Mouse (Mus musculus) cortical plate, adult 2 months (tissue): Measurements from ENCODE around the gene Fxn. TPM values are rescaled to one million over a fixed set of nuclear protein-coding genes. Genes with fewer than 3 reads are reported as not detected.

Experiments
- H3K27ac ChIP-seq: fragments of 200-500 bp; 2 replicates; pipeline ENCODE4 v1.5.1; 2012; ENCODE audit warnings: low read length, control low read depth, inconsistent platforms; ENCODE audit not compliant: insufficient read depth
- H3K4me1 ChIP-seq: fragments of 200-500 bp; 2 replicates; pipeline ENCODE4 v1.6.1; 2011; ENCODE audit warnings: low read length; ENCODE audit not compliant: control insufficient read depth, insufficient read depth
- H3K4me3 ChIP-seq: fragments of 200-500 bp; 2 replicates; pipeline ENCODE4 v1.5.1; 2011; ENCODE audit warnings: mild to moderate bottlenecking, low read length, control low read depth; ENCODE audit not compliant: insufficient read depth
- CTCF ChIP-seq: fragments of 200-500 bp; IDR thresholded peaks from 2 replicates; pipeline ENCODE4 v1.5.1; 2011; ENCODE audit warnings: mild to moderate bottlenecking, control low read depth, low read length; ENCODE audit not compliant: insufficient read depth; ENCODE audit errors: extremely low read depth
- POLR2A ChIP-seq: fragments of 200-500 bp; IDR thresholded peaks from 2 replicates; pipeline ENCODE4 v1.6.1; 2011; ENCODE audit warnings: mild to moderate bottlenecking, low read length, control low read depth; ENCODE audit not compliant: insufficient read depth; ENCODE audit errors: extremely low read depth
- polyA plus RNA-seq: library from polyadenylated mRNA; depleted of rRNA; stranded (reverse); fragments of >200 nt; gene quantifications from 2 replicates; pipeline ENCODE4 v1.2.3, GENCODE M21; 2012

Gene Fxn
- polyA plus RNA-seq, 1 experiment: 9.4 TPM

- no peak overlapping the region for H3K4me3 ChIP-seq
- no peak for TF ChIP-seq CTCF
- TF ChIP-seq POLR2A: no peak
- peak overlapping the region; percentile 39; the same call in 1 of the 2 replicates for H3K27ac ChIP-seq
- no peaks in the 10 kb centered on the region for H3K4me1 ChIP-seq
These were observed 11.9 kb downstream of the Fxn start for GRCm38 (mm10) chr19:24268531-24268930.

GRCm38 (mm10) chr19:24266046-24266830 is 14.2 kb downstream of the Fxn start:
- H3K4me1 ChIP-seq: no peaks in the 10 kb centered on the region
- H3K4me3 ChIP-seq: no peak overlapping the region
- TF ChIP-seq POLR2A (no peak), CTCF (no peak)
- no peak overlapping the region for H3K27ac ChIP-seq

GRCm38 (mm10) chr19:24264991-24265390 is 15.4 kb downstream of the Fxn start:
- H3K27ac ChIP-seq: no peak overlapping the region
- peak; percentile 84 for TF ChIP-seq CTCF
- no peak for TF ChIP-seq POLR2A
- H3K4me1 ChIP-seq: no peaks in the 10 kb centered on the region
- H3K4me3 ChIP-seq: no peak overlapping the region

GRCm38 (mm10) chr19:24262736-24263135 is 17.7 kb downstream of the Fxn start:
- no peak for TF ChIP-seq POLR2A
- TF ChIP-seq CTCF: no peak
- Histone ChIP-seq H3K4me3 (no peak overlapping the region), H3K27ac (no peak overlapping the region), H3K4me1 (no peaks in the 10 kb centered on the region)

- TF ChIP-seq POLR2A (no peak), CTCF (no peak)
- no peak overlapping the region for H3K4me3 ChIP-seq
- peak overlapping the region; percentile 75 for H3K27ac ChIP-seq
- H3K4me1 ChIP-seq: no peaks in the 10 kb centered on the region
These were observed 20.7 kb downstream of the Fxn start for GRCm38 (mm10) chr19:24259390-24260351.

- H3K4me1 ChIP-seq: no peaks in the 10 kb centered on the region
- TF ChIP-seq CTCF: no peak
- TF ChIP-seq POLR2A: no peak
- H3K4me3 ChIP-seq: no peak overlapping the region
- H3K27ac ChIP-seq: no peak overlapping the region
These were observed 22.0 kb downstream of the Fxn start for GRCm38 (mm10) chr19:24258368-24258767.

GRCm38 (mm10) chr19:24257962-24258361 is 22.4 kb downstream of the Fxn start:
- TF ChIP-seq CTCF (no peak), POLR2A (no peak)
- Histone ChIP-seq H3K4me3 (no peak overlapping the region), H3K27ac (no peak overlapping the region), H3K4me1 (no peaks in the 10 kb centered on the region)

GRCm38 (mm10) chr19:24253657-24254260 is 26.6 kb downstream of the Fxn start:
- H3K4me1 ChIP-seq: no peaks in the 10 kb centered on the region
- H3K4me3 ChIP-seq: no peak overlapping the region
- no peak for TF ChIP-seq POLR2A
- TF ChIP-seq CTCF: no peak
- H3K27ac ChIP-seq: no peak overlapping the region

- H3K4me3 ChIP-seq: no peak overlapping the region
- H3K27ac ChIP-seq: no peak overlapping the region
- no peak for TF ChIP-seq POLR2A
- TF ChIP-seq CTCF: no peak
- no peaks in the 10 kb centered on the region for H3K4me1 ChIP-seq
These were observed 28.5 kb downstream of the Fxn start for GRCm38 (mm10) chr19:24251869-24252268.
